Mouse (Mus musculus): ENCODE results near the gene Lcn4.
"Not testable (repeated sequence)": the region's sequence is repeated elsewhere in the genome, so short reads cannot be mapped to it uniquely, and the experiment has no call there.

The Lcn4 gene

DNA sequence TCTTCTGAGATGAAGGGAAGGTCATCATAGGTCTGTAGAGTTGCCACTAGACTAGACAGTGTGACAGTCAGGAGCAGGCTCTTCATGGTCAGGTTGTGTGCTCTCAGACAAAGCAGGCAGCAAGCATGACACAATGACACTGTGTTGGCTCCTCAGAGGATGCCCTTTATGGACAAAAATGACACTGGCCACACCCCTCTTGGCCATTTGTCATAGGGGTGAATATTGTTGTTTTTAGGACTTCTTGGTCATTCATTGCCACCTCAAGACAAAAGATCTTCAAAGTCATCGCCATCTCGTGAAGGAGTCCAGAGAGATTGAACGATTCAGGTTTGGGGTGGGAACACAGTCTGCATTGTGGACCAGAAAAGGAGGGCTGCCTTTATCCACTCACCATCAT, at the start of gene Lcn4:
Gene Lcn4, minus strand, starts transcription at position 101 of the 400 bp plus-strand sequence.
- CTCF ChIA-PET: interaction anchor here in 1 of 4 experiments (0.5 kb wide), 1 partner anchor 17 kb away, joined by 5 read pairs; no protein-coding TSS in a partner anchor
- POLR2A ChIA-PET: no interaction called here

GRCm38 (mm10) chr2:26686171-26686675, 15.1 kb upstream of the Lcn4 start:
- ChIA-PET POLR2A (interaction anchor here in 1 of 4 experiments (0.8 kb wide), 1 partner anchor 46 kb away, joined by 3 read pairs; no protein-coding TSS in a partner anchor), CTCF (no interaction called here)

DNA sequence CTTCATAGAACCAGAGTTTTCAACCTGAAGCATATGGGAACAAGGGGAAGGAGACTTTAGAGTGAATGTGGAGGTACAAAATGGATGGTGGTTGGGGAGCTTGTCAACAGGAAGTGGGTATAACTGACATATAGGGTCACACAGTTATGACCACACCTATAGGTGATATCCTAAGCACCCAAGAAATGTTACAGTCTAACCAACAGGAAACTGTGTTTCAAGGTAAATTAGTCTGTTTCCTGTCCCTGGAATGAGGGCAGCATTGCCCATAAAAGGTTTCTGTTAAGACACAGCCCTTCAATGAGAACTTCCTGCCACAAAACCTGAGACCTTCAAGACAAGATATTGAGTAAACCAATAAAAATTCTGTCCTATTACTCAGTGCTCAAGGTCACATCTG, 2.3 kb downstream of the Lcn4 start:
- ChIA-PET CTCF (no interaction called here), POLR2A (interaction anchor here in 1 of 4 experiments (1.4 kb wide), 1 partner anchor 28 kb away, joined by 5 read pairs; no protein-coding TSS in a partner anchor)

DNA sequence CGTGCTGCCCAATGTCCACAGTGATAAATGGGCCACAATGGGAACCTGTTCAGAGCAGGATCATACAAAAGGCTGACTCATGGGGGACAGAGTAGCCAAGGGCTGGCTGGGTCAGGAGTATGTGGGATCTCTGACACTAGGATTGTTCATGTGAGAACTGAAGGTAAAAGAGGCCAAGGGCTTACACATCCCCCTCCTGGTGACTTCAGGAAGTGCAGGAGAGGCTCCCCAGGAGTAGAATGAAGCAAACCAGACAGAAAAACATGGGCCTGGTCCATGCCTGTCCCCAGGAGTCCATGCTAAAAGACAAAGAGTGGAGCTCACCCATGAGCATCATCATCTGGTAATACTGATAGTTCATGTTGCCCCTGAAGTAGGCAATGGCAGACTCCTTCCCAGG, 7.5 kb downstream of the Lcn4 start:
- POLR2A ChIA-PET: interaction anchor here in 1 of 4 experiments (0.6 to 0.9 kb wide), 2 partner anchors 29 to 489 kb away, joined by 3 read pairs; no protein-coding TSS in a partner anchor
- CTCF ChIA-PET: not testable (repeated sequence)

DNA sequence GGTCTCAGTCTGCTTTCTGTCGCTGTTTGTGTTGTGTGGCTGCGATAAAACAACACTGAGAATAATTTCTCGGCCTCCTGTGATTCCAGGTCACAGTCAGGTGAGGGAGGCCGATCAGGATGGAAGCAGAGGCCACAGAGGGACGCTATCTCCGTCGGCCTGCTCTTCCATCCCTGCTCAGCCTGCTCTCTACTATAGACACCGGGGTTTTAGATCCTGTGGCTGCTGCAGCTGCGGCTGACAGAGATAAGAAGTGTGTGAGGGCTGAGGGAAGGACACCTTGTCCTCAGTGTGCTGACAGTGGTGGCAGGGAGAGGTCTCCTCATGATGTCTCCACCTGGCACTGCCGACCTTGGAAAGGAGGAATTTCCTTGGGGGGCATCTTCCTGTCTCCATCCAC, 8.0 kb downstream of the Lcn4 start:
- CTCF ChIA-PET: interaction anchor here in 1 of 4 experiments (1.3 kb wide), 1 partner anchor 16 kb away, joined by 3 read pairs; no protein-coding TSS in a partner anchor

GRCm38 (mm10) chr2:26662509-26662882, 8.6 kb downstream of the Lcn4 start:
- POLR2A ChIA-PET: interaction anchor here in 3 of 4 experiments (0.6 to 1.1 kb wide), 4 partner anchors 22 to 241 kb away, joined by 3 read pairs; partner anchors contain the start of gene Surf6 (in 2 of the 3)

More for the DNA sequence above, 8.0 kb downstream of the Lcn4 start:
- POLR2A ChIA-PET: interaction anchor here in 1 of 4 experiments (1.0 kb wide), 1 partner anchor 240 kb away, joined by 3 read pairs; the partner anchor contains the start of gene Surf6

DNA sequence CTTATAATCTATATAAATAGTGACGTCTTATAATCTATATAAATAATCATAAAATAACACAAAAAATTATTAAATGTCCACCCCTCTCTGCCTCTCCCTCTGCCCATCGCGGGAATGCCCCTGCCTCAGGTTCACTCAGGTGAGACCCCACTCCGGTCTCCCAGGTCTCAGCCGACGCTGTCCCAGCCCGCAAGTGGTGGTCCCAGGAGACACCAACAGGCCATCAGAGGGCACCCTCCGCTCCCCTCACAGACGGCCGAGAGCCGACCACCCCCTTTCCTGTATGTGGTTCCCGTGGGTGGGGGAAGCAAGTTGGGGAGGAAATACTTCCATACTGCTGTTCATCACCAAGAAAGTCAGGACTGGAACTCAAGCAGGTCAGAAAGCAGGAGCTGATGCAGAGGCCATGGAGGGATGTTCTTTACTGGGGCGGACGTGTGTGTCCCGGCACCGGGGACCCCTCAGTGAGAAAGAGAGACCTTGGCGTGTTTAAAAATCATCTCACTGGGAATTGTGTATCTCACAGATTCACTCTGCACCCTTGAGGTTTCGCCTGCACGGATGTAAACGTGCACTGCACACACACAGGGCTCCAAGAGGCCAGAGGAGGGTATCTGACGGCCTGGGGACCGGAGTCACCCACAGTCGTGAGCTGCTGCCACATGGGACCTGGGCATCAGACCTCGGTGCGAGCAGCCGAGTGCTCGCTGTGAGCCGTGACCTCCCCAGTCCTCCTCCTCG, 9.1 kb downstream of the Lcn4 start:
- ChIA-PET CTCF (interaction anchor here (0.6 to 1.5 kb wide), 13 partner anchors 10 to 1237 kb away, joined by 3 to 19 read pairs (median 5); partner anchors contain the start of gene Inpp5e (in 1 of the 4)), POLR2A (interaction anchor here in 3 of 4 experiments (0.6 to 1.2 kb wide), 7 partner anchors 21 to 290 kb away, joined by 3 to 4 read pairs (median 3); partner anchors contain the start of gene Surf6 (in 2 of the 3))

More at GRCm38 (mm10) chr2:26662509-26662882, 8.6 kb downstream of the Lcn4 start:
- CTCF ChIA-PET: interaction anchor here in 3 of 4 experiments (0.7 to 1.5 kb wide), 3 partner anchors 14 to 16 kb away, joined by 3 to 19 read pairs (median 5); no protein-coding TSS in a partner anchor

DNA sequence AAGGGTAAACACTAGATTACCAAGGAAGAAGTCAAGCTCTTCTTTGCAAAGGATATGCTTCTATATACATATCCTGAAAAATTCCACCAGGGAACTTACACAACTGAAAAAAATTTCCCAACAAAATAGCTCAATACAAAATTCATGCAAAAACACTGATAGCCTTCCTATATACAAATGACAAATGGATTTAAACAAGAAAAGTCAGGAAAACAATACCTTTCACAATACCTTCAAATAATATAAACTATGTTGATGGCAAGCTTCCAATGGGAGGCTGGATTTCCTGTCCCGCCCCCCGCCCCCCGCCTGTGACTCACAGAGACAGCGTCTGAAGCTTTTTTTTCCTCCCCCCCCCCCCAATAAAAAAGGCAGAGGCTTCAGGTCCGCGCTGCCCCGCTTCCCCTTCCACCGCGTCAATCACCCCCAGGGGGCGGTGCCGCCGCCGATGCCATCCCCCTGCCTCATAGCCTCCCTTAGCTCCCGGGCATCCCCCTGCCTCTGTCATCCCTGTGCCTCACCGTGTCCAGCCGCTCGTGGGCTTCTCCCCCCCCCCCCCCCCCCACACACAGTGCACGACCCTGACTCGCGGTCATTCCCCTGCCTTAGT, 9.8 kb downstream of the Lcn4 start:
- POLR2A ChIA-PET: interaction anchor here (0.6 to 1.2 kb wide), 9 partner anchors 20 to 1980 kb away, joined by 3 to 7 read pairs (median 3); partner anchors contain the start of gene Tsc1 (in 1 of the 4)
- CTCF ChIA-PET: interaction anchor here (0.6 to 1.5 kb wide), 16 partner anchors 10 to 1244 kb away, joined by 3 to 6 read pairs (median 4); partner anchors contain the start of genes Ccdc187 (in 1 of the 4) and Inpp5e (in 1 of the 4)

GRCm38 (mm10) chr2:26657426-26657825, 13.7 kb downstream of the Lcn4 start:
- POLR2A ChIA-PET: interaction anchor here in 1 of 4 experiments (1.3 to 1.7 kb wide), 2 partner anchors 17 to 20 kb away, joined by 4 to 5 read pairs; no protein-coding TSS in a partner anchor
- CTCF ChIA-PET: no interaction called here

DNA sequence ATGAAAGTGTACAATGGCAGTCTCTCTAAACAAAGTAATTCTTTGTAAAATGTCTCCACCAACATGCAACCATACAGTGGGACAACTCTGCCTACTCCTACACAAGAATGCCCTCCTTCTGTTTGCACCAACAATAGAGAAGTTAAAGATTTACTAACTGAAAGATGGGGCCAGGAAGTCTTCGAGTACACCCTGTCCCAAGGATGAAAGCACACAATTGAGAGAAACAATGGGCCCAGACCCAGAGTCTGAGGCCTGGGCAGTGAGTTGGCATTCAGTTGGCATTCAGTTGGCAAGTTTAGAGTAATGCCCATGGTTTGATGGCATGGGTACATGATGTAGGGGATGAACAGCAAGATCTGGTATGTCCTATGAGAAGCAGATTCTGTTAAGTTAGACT, 16.4 kb downstream of the Lcn4 start:
- CTCF ChIA-PET: no interaction called here
- POLR2A ChIA-PET: no interaction called here

GRCm38 (mm10) chr2:26646643-26647293, 24.3 kb downstream of the Lcn4 start:
- CTCF ChIA-PET: interaction anchor here (0.6 to 2.2 kb wide), 28 partner anchors 10 to 1630 kb away, joined by 3 to 16 read pairs (median 4); partner anchors contain the start of genes Surf6 (in 2 of the 4) and Gm20532 (in 1 of the 4)
- POLR2A ChIA-PET: interaction anchor here in 3 of 4 experiments (0.6 to 2.5 kb wide), 12 partner anchors 9 to 284 kb away, joined by 3 to 24 read pairs (median 4); partner anchors contain the start of genes Surf1 (in 2 of the 3), Surf2 (in 2 of the 3) and Surf6 (in 2 of the 3)

GRCm38 (mm10) chr2:26643942-26644341, 27.1 kb downstream of the Lcn4 start:
- POLR2A ChIA-PET: interaction anchor here in 1 of 4 experiments (0.7 to 0.8 kb wide), 2 partner anchors 50 to 259 kb away, joined by 3 read pairs; partner anchors contain the start of gene Surf6
- CTCF ChIA-PET: no interaction called here

GRCm38 (mm10) chr2:26641006-26641647, 30.0 kb downstream of the Lcn4 start:
- POLR2A ChIA-PET: interaction anchor here (0.6 to 17.8 kb wide), 48 partner anchors 10 to 609 kb away, joined by 3 to 1354 read pairs (median 4); partner anchors contain the start of genes Surf6 (in 4 of the 4), Agpat2 (in 3 of the 4), Fam69b (in 2 of the 4) and Gm20532 (in 2 of the 4)
- CTCF ChIA-PET: interaction anchor here in 3 of 4 experiments (0.5 to 1.4 kb wide), 8 partner anchors 9 to 1981 kb away, joined by 3 to 8 read pairs (median 4); partner anchors contain the start of genes Gfi1b (in 1 of the 3) and Inpp5e (in 1 of the 3)

DNA sequence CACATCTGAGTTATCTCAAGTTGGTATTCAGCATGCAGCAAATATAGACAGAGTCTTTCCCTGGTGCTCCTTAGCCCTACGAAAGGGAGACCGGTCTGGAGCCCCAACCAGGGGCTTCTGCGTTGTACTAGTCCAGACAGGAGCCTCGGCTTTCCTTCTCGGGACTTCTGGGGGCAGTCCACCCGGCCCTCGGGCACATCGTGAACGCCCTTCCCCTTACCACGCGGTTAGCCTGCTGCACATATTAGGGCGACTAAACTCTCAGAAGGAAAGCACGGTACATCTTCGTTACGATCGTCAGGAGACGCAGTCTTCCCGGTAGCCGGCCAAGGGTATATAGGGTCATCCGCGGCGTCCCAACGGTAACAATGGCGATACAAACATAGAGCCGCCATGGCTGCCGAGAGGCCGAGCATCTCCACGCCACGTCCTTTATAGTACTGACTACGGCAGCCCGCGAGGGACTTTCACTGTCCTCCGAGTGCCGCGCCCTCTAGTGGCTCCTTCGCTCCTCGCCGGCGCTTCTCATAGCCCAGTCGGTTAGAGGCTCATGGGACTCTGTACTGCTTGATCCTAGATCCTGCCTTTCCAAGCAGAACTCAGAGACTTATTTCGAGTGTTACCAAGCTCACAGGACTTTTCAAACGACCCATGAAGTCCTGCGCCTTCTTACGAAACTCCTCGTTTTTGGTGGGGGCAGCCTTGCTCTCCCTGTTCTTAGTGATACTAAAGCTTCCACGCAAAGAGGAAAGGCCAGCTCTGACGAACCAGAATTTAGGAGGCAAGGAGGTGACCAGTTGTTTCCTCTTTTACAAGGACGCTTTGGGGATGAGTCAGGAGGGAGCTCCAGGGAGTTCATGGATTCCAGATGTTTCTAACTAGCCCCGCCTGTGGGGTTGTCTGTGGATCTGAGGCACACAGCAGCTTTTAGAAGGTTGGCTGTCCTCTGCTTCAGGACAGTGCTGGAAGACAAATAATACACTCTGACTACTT, 30.9 kb downstream of the Lcn4 start:
- ChIA-PET POLR2A (interaction anchor here (0.6 to 17.8 kb wide), 63 partner anchors 10 to 872 kb away, joined by 3 to 1354 read pairs (median 4); partner anchors contain the start of genes Surf6 (in 4 of the 4), Agpat2 (in 3 of the 4), Fam69b (in 2 of the 4) and Gm20532 (in 2 of the 4)), CTCF (interaction anchor here in 3 of 4 experiments (0.6 to 1.4 kb wide), 8 partner anchors 10 to 399 kb away, joined by 3 to 8 read pairs (median 4); partner anchors contain the start of gene Inpp5e (in 1 of the 3))

DNA sequence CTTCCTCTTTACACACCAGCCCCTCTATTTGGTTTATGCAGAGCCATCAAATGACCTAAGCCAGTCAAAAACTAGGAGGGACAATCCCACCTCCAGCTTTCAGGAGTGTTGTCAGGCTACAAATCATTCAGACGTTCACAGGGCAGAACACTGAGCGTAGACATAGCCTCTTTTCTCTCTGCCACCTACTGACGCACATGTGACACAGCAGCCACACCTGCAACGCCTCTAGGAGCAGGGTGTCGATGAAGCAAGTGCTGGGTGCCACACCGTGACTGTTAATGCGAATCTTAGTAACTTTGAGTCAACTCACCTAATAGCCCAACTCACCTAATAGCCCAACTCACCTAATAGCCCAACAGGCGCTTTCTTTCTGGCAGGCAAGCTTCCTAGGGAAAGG, 32.0 kb downstream of the Lcn4 start:
- ChIA-PET POLR2A (interaction anchor here (0.7 to 17.8 kb wide), 41 partner anchors 9 to 695 kb away, joined by 3 to 1354 read pairs (median 5); partner anchors contain the start of genes Agpat2 (in 4 of the 4), Fam69b (in 4 of the 4), Surf6 (in 3 of the 4) and Egfl7 (in 1 of the 4)), CTCF (interaction anchor here in 1 of 4 experiments (0.6 to 0.8 kb wide), 2 partner anchors 29 to 45 kb away, joined by 3 read pairs; no protein-coding TSS in a partner anchor)

All from embryonic stem cell, embryonic (primary cell).